Mouse (Mus musculus): ENCODE measurements at regions not wholly inside any gene's neighbourhood (a gene's known extent, or its start where the extent isn't known, plus 50 kb on each side); places are given as distances from the start of the nearest gene placed in this dataset.
A peak's percentile ranks its signal among the peaks of the same experiment; 100 is the strongest.

DNA sequence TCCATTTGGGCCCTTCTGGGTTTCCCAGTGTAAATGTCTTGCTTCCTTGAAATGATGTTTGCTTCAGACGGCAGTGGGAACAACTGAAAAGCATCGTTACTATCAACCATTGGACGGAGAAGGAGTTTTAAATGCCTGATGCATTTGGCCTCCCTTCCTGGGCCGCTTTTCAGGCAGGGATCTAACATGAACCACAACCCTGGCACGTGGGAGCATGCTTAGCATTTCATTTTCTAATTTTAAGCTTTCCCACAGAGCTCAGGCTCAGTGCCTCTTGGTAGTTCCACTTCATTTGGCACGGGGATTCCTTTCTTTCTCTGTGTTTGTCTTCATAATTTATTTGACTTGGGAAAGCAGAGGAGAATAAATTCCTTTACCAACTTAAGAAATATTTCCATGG is 406.6 kb upstream of the Nbea start:
- DNase-seq (ENCODE audit: low read depth, low spot score) = no peak

DNA sequence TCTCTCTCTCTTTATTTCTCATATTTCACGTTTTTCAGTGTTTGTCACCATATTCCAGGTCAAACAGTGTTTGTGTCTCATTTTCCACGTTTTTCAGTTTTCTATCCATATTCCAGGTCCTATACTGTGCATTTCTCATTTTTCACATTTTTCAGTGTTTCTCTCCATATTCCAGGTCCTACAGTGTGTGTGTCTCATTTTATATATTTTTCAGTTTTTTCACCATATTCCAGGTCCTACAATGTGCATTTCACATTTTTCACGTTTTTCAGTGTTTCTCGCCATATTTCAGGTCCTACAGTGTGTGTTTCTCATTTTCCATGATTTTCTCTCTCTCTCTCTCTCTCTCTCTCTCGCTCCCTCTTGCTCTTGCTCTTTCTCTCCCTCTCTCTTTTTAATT is 391.9 kb upstream of the Nbea start:
- peak; percentile 14 for DNase-seq (ENCODE audit: low read depth, low spot score)

DNA sequence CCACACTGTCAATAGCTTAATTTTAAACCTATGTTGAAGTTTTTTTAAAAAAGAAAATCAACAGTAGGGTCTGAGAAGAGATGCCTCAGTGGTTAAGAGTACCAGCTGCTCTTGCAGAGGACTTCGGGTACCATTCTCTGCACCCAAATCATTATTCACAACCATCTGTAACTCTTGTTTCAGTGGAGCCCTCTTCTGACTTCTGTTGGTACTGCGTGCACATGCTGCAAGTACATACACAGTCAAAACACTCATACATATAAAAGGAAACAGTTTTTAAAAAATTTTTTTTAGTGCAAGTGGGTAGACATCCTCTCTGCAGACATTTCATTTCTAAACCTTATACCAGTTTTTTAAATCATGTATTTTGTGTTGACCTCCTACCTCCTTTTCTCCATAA is 352.7 kb upstream of the Nbea start:
- peak; percentile 34 for DNase-seq (ENCODE audit: low read depth, low spot score)

GRCm38 (mm10) chr3:56504445-56504844 is 320.9 kb upstream of the Nbea start:
- DNase-seq (ENCODE audit: low read depth, low spot score) = no peak

DNA sequence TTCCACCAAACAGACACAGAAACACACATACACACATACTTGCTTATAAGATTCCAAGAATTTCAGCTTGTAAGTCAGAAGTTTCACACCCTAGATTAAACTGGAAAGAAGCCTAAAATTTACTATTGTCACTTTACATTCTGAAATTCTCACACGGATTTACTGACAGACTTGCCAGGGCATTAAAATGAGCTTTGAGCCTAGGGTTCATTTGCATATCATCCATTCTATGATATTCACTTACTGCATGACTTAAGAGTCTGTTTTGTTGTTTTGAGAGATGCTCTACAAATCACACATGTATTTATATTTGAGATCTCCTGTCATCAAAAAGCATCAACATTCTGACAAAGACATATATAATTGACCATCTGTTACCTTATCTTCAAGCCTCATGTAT is 315.8 kb upstream of the Nbea start:
- DNase-seq (ENCODE audit: low read depth, low spot score) = no peak

DNA sequence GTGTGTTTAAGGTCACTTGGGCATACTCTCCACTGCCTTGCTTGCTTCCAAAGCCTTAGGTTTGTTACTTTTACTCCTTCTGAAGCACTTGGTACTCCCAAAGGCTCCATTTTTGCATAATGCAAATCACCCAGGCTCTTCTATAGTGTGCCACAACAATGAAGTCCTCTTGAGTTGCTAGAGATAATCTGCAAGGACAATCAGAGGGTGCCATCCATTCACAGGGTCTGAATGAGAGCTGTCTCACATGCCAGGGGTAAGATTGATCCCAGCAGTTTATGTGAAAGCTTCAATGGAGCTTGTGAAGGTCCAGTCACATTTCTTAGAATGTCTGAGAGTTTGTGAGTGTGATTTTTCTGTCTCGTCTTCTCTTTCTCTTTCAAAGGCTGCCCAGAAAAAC is 310.4 kb upstream of the Nbea start:
- no peak for DNase-seq (ENCODE audit: low read depth, low spot score)

DNA sequence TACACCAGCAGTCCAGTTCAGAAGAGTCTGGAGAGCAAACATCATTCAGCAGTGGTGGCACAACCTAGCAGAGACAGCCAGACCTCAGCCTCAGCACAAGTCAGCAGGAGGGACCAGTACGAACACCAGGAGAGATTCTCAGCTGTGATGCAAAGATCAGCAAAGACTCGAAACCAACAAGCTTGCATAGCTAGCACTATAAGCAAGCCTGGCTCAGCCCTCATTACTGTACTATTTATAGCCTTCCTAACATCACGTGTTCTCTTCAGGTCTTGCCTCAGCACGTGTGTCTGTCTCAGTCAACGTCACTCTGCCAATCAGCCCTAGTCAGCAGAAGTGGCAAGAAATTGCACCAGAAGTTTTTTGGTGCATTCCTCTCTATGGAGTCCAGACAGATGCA is 305.7 kb upstream of the Nbea start:
- DNase-seq (ENCODE audit: low read depth, low spot score) = no peak

- DNase-seq (ENCODE audit: low read depth, low spot score) = no peak
Observed at GRCm38 (mm10) chr3:56485550-56486400, 302.3 kb upstream of the Nbea start.

GRCm38 (mm10) chr3:56484096-56484495 is 300.6 kb upstream of the Nbea start:
- DNase-seq (ENCODE audit: low read depth, low spot score) = no peak

DNA sequence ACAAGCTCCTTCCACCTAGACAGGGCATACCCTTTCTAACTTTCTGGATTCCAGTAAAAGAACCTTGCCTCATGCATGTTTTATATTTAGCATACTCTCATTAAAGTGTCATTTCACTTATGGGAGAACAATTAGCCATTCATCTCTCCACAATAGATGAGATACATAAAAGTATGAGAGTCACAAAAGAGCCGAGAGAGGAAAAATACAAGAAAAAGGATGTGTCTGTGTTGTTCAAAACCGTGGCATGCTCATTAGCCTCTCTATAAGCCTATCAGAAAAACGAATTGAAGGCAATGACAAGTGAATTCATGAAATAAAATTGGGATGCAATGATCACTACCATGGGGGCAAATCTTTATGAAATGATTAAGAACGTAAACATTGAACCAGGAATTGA is 299.9 kb upstream of the Nbea start:
- DNase-seq (ENCODE audit: low read depth, low spot score) = no peak

GRCm38 (mm10) chr3:56479529-56479928 is 296.0 kb upstream of the Nbea start:
- DNase-seq (ENCODE audit: low read depth, low spot score) = no peak

DNA sequence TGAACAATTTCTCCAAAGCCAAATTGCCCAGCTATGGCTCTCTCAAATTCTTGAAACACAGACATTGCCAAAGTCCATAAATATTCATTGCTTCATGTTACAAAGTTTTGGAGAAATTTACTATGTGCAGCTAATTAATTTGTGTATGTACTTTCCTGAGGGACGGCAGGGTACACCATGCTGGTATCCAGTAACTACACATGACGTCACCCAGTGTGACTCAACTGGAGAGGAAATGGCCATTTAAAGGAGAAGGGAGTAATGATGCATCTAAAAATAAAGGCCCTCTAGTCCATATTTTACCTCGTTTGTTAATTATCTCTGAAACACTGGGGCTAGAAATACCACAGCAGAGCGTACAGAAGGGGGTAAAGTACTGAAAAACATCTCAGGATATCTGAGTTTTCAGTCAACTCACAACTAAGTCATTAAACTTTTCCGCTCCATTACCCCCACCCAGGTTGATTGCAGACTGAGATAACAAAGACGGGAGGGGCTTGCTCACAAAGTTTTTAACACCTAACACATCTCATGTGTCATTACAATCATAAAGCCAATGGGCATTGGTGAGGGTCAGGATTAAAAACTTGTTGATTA is 295.1 kb upstream of the Nbea start:
- no peak for DNase-seq (ENCODE audit: low read depth, low spot score)

DNA sequence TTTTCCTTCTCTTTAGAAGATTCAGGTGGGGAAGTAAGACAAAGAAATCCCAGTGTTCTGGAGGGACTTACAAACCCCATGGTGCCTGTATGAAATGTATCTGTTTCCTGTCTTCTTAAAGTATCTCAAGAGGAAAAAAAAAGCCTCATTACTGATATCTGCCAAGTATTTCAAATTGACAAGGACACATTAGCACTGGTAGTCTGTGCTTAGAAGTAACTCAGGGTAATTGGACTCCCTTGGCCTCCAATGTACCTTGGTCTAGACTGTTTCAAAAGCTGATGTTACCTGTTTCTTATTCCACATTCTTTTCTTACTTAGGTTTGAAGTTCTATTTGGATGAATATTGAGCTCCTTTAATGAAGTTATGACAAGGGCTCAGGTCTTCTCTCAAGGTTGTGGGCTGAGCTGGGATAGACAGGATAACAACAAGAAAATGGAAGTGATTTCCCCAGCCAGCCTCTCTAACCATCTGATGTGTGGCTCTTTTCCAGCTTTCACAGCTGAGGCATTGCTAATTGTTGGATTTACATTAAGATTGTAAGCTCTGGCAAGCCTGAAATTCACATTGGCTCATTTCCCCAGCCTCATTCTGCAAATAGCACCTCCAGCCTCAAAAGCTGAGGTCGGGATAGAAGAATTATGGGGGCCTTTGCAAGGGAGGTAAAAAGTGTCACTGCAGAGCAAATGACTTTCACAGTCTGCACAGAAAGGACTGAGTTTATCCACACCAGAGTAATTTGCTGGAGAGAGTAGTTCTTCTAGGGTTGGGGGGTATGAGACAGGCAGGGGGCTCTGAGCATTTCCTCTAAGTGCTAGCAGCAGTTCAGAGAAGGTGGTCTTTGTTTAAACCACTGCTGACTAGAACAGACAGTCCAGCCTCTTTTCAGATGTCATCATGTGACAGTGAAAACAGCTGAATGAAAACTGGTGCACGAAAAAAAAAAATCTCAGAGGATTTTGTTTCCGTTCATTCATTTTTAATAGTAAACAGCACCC is 292.3 kb upstream of the Nbea start:
- no peak for DNase-seq (ENCODE audit: low read depth, low spot score)

- DNase-seq (ENCODE audit: low read depth, low spot score) = no peak
Observed at GRCm38 (mm10) chr3:56472651-56473050, 289.1 kb upstream of the Nbea start.

DNA sequence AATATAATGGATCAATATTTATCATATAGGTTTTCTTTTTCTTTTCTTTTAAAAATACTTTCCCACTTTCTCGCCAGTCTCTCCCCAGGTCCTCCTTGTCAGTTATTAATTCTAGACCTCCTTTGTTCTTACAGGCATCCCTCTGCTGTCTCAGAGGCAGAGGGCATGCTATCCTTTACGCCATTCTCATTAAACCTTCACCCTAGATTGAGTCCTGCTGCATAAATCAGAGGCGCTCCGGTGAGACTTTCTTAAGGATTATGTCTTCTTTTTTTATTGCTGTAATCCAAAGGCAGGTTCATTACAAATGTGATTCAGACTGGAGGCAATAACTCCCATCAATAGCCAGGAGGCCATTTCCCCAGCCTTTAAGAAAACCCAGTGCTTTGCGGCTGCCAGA is 288.3 kb upstream of the Nbea start:
- no peak for DNase-seq (ENCODE audit: low read depth, low spot score)

- no peak for DNase-seq (ENCODE audit: low read depth, low spot score)
Observed at GRCm38 (mm10) chr3:56471185-56471584, 287.7 kb upstream of the Nbea start.

DNA sequence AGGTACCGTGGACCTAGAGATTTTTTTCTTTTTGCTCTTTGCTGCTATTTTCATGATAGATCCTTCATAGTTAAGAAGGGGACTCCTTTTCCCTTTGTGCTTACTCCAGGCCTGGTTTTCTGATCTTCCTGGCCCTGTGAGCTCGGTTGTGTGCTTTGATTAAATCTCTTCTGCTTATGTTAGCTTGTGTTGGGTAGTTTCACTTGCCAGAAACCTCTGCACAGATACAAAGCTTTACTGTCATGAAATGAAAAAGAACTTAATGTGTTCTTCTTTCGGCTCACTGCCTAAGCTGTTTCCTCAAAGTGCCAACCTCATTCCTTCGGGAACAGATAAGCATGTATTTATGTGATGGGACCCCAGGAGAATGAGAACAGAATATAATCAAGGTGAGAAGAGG is 274.1 kb upstream of the Nbea start:
- DNase-seq (ENCODE audit: low read depth, low spot score) = no peak

DNA sequence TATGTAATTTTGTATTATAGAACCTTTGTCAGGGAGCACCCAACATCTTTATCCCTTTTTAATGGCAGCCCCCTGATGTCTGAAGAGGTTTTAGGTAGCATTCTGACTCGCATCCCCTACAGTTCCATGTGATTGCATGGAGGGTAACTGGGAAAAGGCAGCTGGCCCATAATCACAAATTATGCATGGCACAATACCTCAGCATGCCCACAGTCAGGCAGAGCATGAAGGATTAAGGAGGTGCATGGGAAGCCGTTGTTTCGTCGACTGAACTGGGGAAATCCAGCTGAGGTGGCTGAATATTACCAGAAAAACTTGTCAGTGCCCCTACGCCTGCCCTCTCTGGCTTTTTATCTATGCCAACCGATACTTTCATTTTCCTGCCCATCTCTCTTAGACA is 272.8 kb upstream of the Nbea start:
- DNase-seq (ENCODE audit: low read depth, low spot score) = no peak

DNA sequence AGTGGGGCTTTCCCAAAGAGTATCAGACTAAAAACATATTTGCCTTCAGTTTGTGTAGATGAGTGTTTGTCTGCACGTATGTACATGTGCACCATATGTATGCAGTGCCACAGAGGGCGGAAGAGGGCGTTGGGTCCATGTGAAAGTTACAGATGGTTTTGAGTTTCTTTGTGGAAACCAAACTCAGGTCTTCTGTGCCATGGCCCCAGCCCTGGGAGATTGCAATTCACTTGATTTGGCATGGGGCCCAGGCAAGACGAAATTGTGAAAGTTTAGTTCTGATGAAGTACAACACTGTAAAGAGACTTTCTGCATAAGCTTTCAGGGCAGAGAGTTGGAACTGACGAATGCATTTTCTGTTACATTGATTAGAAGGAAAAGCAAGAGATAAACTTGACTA is 255.4 kb upstream of the Nbea start:
- DNase-seq (ENCODE audit: low read depth, low spot score) = no peak

- DNase-seq (ENCODE audit: low read depth, low spot score) = no peak
Observed at GRCm38 (mm10) chr3:56438020-56438747, 254.7 kb upstream of the Nbea start.

GRCm38 (mm10) chr3:56437058-56437457 is 253.6 kb upstream of the Nbea start:
- peak; percentile 23 for DNase-seq (ENCODE audit: low read depth, low spot score)

DNA sequence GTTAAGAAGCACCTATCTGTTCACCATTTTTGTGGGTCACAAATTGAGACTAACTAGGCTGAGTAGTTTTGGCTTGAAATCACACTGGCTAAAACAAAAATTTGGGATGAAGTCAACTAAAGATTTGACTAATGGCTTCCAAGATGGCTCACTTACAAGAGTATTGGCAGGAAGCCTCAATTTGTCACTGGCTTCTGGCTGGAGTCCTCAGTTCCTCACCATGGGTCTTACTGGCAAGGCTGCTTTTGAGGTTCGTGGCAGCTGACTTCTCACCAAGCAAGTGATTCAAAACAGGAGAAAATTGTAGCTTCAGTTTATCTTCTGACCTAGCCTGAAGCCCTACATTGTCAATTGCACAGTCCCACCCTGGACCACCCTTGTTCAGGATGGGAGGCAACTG is 250.0 kb upstream of the Nbea start:
- no peak for DNase-seq (ENCODE audit: low read depth, low spot score)

All from ZHBTc4 (cell line).